Mouse (Mus musculus) ES-Bruce4 (cell line): ENCODE results near the gene Sptbn1.

Source experiments
- CTCF ChIP-seq: IDR thresholded peaks from one replicate; pipeline ENCODE4 v1.8.1; 2011; ENCODE audit warnings: low read depth, low read length
- EP300 ChIP-seq: IDR thresholded peaks from 2 replicates; pipeline ENCODE4 v1.6.1; 2011; ENCODE audit warnings: low read depth, low read length; ENCODE audit not compliant: insufficient read depth
- POLR2A ChIP-seq: IDR thresholded peaks from one replicate; pipeline ENCODE4 v1.8.1; 2011; ENCODE audit warnings: low read length; ENCODE audit not compliant: insufficient read depth

GRCm38 (mm10) chr11:30131640-30132039 is 136.3 kb downstream of the Sptbn1 start:
- TF ChIP-seq CTCF (no peak), EP300 (no peak), POLR2A (no peak)
